Mouse (Mus musculus): ENCODE measurements around the gene Pram1. TPM values are rescaled to one million over a fixed set of nuclear protein-coding genes. Genes with fewer than 3 reads are reported as not detected.

Gene Pram1
- polyA plus RNA-seq, 1 experiment = 0.09 TPM

DNA sequence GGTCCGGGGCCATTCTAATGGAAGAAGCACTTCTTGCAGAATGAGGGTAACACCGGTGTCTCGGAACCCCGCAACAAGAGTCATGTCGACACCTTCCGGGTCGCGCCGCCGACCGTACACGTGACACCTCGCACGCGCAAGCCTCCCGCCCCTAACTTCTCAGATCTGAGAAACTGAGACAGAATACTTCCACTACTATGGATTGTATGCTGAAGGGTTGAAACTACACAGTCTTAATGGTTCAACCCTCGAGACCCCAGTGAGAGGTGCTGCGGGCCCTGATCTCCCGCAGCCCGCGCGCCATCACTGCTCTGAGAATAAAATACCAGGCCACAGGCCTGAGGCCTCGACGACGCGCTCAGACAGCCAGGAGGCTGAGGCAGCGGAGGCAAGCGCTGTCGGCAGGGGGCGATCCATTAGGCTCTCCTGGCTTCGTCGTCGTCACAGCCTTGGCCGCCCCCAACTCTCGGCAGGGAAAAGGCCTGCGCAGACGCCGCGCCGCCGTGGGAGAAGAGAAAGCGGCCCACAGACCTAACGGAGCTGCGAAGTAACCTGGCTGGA, 46.9 kb downstream of the Pram1 start:
- no peaks in the 10 kb centered on the region for H3K27me3 ChIP-seq (ENCODE audit: control insufficient read depth)
- peaks cover 87% of the 10 kb centered on the region for H3K36me3 ChIP-seq (ENCODE audit: control insufficient read depth)
- H3K4me1 ChIP-seq (ENCODE audit: control insufficient read depth) = peaks cover 59% of the 10 kb centered on the region
- no peaks in the 10 kb centered on the region for H3K9me3 ChIP-seq (ENCODE audit: control insufficient read depth, low read length)
- peak overlapping the region; percentile 68 for H3K4me3 ChIP-seq (replicated peaks)
- no peak for TF ChIP-seq GATA1 (IDR thresholded peaks at IDR 0.05; ENCODE audit: low read length)
- TF ChIP-seq TAL1 (IDR thresholded peaks at IDR 0.05; ENCODE audit: low read length) = no peak

- TF ChIP-seq TAL1 (IDR thresholded peaks at IDR 0.05; ENCODE audit: low read length) = no peak
- no peak for TF ChIP-seq GATA1 (IDR thresholded peaks at IDR 0.05; ENCODE audit: low read length)
- H3K4me1 ChIP-seq (ENCODE audit: control insufficient read depth) = peaks cover 59% of the 10 kb centered on the region
- no peaks in the 10 kb centered on the region for H3K27me3 ChIP-seq (ENCODE audit: control insufficient read depth)
- no peaks in the 10 kb centered on the region for H3K9me3 ChIP-seq (ENCODE audit: control insufficient read depth, low read length)
- peak overlapping the region; percentile 68 for H3K4me3 ChIP-seq (replicated peaks)
- peaks cover 87% of the 10 kb centered on the region for H3K36me3 ChIP-seq (ENCODE audit: control insufficient read depth)
Observed at GRCm38 (mm10) chr17:33685249-33685653, 47.4 kb downstream of the Pram1 start.

DNA sequence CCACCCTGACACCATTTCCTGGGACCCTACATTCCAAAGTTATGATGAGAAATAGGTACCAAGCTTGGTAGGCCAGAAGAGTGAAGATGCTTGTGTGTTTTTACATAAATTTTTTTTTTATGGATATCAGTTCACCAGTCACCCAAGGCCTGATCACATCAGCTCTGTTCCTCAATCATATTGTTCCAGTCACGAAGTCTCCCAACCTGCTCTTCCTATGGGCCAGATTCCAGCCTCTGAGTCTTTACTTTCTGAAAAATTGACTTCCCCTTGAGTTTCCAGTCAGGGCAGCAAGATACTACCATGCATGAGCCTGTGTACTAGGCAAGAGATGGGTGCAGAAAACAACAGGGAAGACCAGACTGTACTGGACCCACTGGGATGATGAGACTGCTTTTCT, 48.9 kb downstream of the Pram1 start, which contains the start of gene Hnrnpm:
Gene Hnrnpm, minus strand, starts transcription at position 101 of the 400 bp plus-strand sequence.
- H3K4me3 ChIP-seq (replicated peaks) = peak within 1 kb of the TSS; percentile 68
- no peaks in the 10 kb centered on the region for H3K9me3 ChIP-seq (ENCODE audit: control insufficient read depth, low read length)
- TF ChIP-seq GATA1 (IDR thresholded peaks at IDR 0.05; ENCODE audit: low read length) = no peak
- no peak for TF ChIP-seq TAL1 (IDR thresholded peaks at IDR 0.05; ENCODE audit: low read length)
- H3K36me3 ChIP-seq (ENCODE audit: control insufficient read depth) = peaks cover 88% of the 10 kb centered on the region
- no peaks in the 10 kb centered on the region for H3K27me3 ChIP-seq (ENCODE audit: control insufficient read depth)
- H3K4me1 ChIP-seq (ENCODE audit: control insufficient read depth) = peaks cover 49% of the 10 kb centered on the region

Other genes starting within 250 kb of the Pram1 start
- gene Zfp101, start 243.4 kb upstream of the Pram1 start, polyA plus RNA-seq (2012) = 0.04 and 0.07 TPM in 2 replicates
- gene Actl9, start 205.2 kb upstream of the Pram1 start, polyA plus RNA-seq (2012) = not detected in 2 replicates
- gene Adamts10, start 113.9 kb upstream of the Pram1 start, polyA plus RNA-seq (2012) = 0.04 and 0.12 TPM in 2 replicates
- gene Myo1f, start 82.3 kb upstream of the Pram1 start, polyA plus RNA-seq (2012) = 0.06 TPM in 2 replicates
- gene Zfp414, start 9.0 kb upstream of the Pram1 start, polyA plus RNA-seq (2012) = 14.9 and 17.2 TPM in 2 replicates
- gene Hnrnpm, start 48.8 kb downstream of the Pram1 start, polyA plus RNA-seq (2012) = 33.0 and 43.0 TPM in 2 replicates
- 80.5 and 112 TPM in 2 replicates for gene March2, start 80.6 kb downstream of the Pram1 start, polyA plus RNA-seq (2012)
- gene Rab11b, start 122.5 kb downstream of the Pram1 start, polyA plus RNA-seq (2012) = 26.5 and 41.4 TPM in 2 replicates
- 0.07 TPM in 1 of 2 replicates, not detected in the other for gene Angptl4, start 143.8 kb downstream of the Pram1 start, polyA plus RNA-seq (2012)
- 0.03 TPM in 2 replicates for gene Kank3, start 172.5 kb downstream of the Pram1 start, polyA plus RNA-seq (2012)
- gene Rps28, start 186.5 kb downstream of the Pram1 start, polyA plus RNA-seq (2012) = 366 and 664 TPM in 2 replicates
- 125 and 152 TPM in 2 replicates for gene Ndufa7, start 186.5 kb downstream of the Pram1 start, polyA plus RNA-seq (2012)
- gene Cd320, start 205.0 kb downstream of the Pram1 start, polyA plus RNA-seq (2012) = 0.26 and 0.86 TPM in 2 replicates
- gene Gm7029, start 235.8 kb downstream of the Pram1 start, polyA plus RNA-seq (2012) = not detected in 2 replicates